Mouse (Mus musculus): Measurements from ENCODE around the gene Cox8a.

The Cox8a gene

GRCm38 (mm10) chr19:7222196-7222595, 4.8 kb upstream of the Cox8a start:
- no peak for DNase-seq

- DNase-seq, result peak; percentile 5
Measured at GRCm38 (mm10) chr19:7218753-7219152, 1.3 kb upstream of the Cox8a start.

- no peak for DNase-seq
Measured at GRCm38 (mm10) chr19:7217926-7218267, 481 bp upstream of the Cox8a start.

- DNase-seq, result peak; percentile 25
Measured at GRCm38 (mm10) chr19:7214484-7214883, 2.9 kb downstream of the Cox8a start.

GRCm38 (mm10) chr19:7213010-7213409, 4.4 kb downstream of the Cox8a start:
- DNase-seq, result no peak

- DNase-seq, result no peak
Measured at GRCm38 (mm10) chr19:7212216-7212615, 5.2 kb downstream of the Cox8a start.

GRCm38 (mm10) chr19:7209907-7210646, 7.3 kb downstream of the Cox8a start:
- no peak for DNase-seq

- peak; percentile 94 for DNase-seq
Measured at GRCm38 (mm10) chr19:7205753-7206736, 11.4 kb downstream of the Cox8a start, which contains the start of gene Otub1. TSS of gene Otub1 (minus strand) at chr19:7206316.

- no peak for DNase-seq
Measured at GRCm38 (mm10) chr19:7205326-7205725, 12.1 kb downstream of the Cox8a start.

- DNase-seq, result no peak
Measured at GRCm38 (mm10) chr19:7204898-7205297, 12.5 kb downstream of the Cox8a start.

- DNase-seq, result no peak
Measured at GRCm38 (mm10) chr19:7200427-7200826, 17.0 kb downstream of the Cox8a start.

- no peak for DNase-seq
Measured at GRCm38 (mm10) chr19:7199089-7199488, 18.3 kb downstream of the Cox8a start.

- DNase-seq, result no peak
Measured at GRCm38 (mm10) chr19:7197445-7197844, 20.0 kb downstream of the Cox8a start.

GRCm38 (mm10) chr19:7196741-7197270, 20.6 kb downstream of the Cox8a start:
- peak; percentile 81 for DNase-seq

- no peak for DNase-seq
Measured at GRCm38 (mm10) chr19:7195900-7196728, 21.3 kb downstream of the Cox8a start.

- peak; percentile 92 for DNase-seq
Measured at GRCm38 (mm10) chr19:7192561-7192967, 24.9 kb downstream of the Cox8a start.

- peak; percentile 95 for DNase-seq
Measured at GRCm38 (mm10) chr19:7191639-7192038, 25.8 kb downstream of the Cox8a start.

- no peak for DNase-seq
Measured at GRCm38 (mm10) chr19:7190986-7191385, 26.4 kb downstream of the Cox8a start.

GRCm38 (mm10) chr19:7189026-7189425, 28.4 kb downstream of the Cox8a start:
- peak; percentile 70 for DNase-seq

- no peak for DNase-seq
Measured at GRCm38 (mm10) chr19:7187157-7187556, 30.3 kb downstream of the Cox8a start.

GRCm38 (mm10) chr19:7185715-7186291, 31.6 kb downstream of the Cox8a start:
- DNase-seq, result no peak

GRCm38 (mm10) chr19:7185059-7185458, 32.4 kb downstream of the Cox8a start:
- DNase-seq, result peak; percentile 55
